Mouse (Mus musculus) colon, adult 2 months (tissue): Measurements from ENCODE around the gene Gm1140. TPM values are rescaled to one million over a fixed set of nuclear protein-coding genes. Genes with fewer than 3 reads are reported as not detected.

Experiments used
- polyA plus RNA-seq: library from polyadenylated mRNA; depleted of rRNA; stranded (reverse); fragments of >200 nt; gene quantifications from 2 replicates; pipeline ENCODE4 v1.2.3, GENCODE M21; 2012; rRNA removed

The Gm1140 gene
- not detected in 2 replicates for polyA plus RNA-seq

GRCm38 (mm10) chrX:67693462-67693861 lies at the start of gene Gm1140:
TSS of gene Gm1140 (minus strand) at chrX:67693562.

GRCm38 (mm10) chrX:67695398-67695797 lies 2.0 kb upstream of the Gm1140 start, which contains the start of gene Gm14692:
TSS of gene Gm14692 (plus strand) at chrX:67695698.

Other genes with a start within 250 kb of the Gm1140 start
- not detected in 2 replicates for gene Gm14692, start 2.1 kb upstream of the Gm1140 start, polyA plus RNA-seq
- gene 4933436I01Rik, start 227.9 kb upstream of the Gm1140 start, polyA plus RNA-seq, result not detected in 2 replicates